Mouse (Mus musculus) gastrocnemius, postnatal 14 days (tissue): ENCODE results near the gene Itgav. TPM values are rescaled to one million over a fixed set of nuclear protein-coding genes. Genes with fewer than 3 reads are reported as not detected.
"Not testable (repeated sequence)": the region's sequence is repeated elsewhere in the genome, so short reads cannot be mapped to it uniquely, and the experiment has no call there.

Source experiments
- DNase-seq: peaks from one replicate; pipeline ENCODE4 v3.0.0; 2021; ENCODE audit warnings: mixed read lengths
- intact Hi-C: fragments of 180-260 bp; cut with DNase I; formaldehyde crosslinking; loops from one replicate; pipeline ENCODE4 v1.15.1; 2025; ENCODE audit warnings: low total_unique reads
- total RNA-seq, 2 experiments: library from RNA; stranded (reverse); gene quantifications; 2 replicates each; pipeline ENCODE4 v1.2.3; 2021

Gene Itgav
- total RNA-seq, 2 experiments from 2014 or later = 46.3 to 58.0 TPM

DNA sequence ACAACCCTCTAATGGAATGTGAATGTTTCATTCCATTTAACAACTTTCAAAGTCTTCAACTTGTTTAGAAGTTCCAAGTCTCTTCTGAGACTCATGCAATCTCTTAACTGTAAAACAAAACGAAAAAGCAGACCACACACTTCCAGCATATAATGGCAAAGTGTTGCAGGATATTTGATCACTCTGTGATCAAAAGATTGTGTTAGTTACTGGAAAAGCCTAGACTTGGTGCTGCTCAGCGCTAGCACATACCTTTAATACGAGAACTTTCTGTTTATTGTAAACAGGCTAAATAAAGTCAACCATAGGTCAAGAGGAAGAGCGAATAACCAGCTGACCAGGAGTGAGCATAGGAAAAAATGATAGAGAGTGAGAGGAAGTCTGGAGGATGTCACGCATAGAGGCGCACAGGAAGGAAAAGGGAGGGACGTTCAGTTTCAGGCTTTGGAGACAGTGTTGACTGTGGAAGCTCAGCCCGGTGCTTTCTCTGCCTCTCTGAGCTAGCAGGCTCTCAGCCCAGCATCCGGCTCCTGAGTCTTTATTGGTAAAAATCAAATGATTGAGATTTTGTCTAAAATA, 18.5 kb upstream of the Itgav start:
- intact Hi-C loops = loop anchor here (10.0 kb wide), 1 partner anchor 69 kb away; no protein-coding TSS in a partner anchor

DNA sequence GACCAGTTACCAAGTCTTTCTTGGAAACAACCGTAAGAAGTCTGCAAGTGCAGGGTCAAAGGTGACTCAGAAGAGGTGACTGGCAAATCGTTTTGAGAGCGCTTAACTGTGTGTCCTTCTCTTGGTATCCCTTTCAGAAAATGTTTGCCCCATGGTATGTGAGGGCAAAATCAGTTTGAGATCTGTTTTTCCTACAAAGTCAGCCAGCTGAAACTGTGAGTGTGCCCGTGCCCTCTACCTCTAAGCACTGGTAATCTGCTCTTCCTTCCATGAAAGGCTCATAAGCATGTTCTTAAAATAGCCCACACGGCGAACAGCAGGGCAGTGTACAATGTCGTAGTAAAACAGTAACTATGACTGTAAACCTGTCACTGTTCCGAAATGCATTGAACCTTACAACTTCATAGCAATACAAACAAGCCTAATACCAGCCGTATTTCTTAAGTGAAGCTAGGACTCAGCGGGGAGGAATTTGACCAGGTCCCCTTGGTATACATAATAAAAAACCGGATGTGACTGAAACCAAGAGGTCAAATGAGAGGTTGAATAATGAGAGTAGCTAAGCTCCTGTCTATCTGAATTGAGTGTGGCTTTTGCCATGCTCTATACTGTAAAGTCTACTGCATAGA, 14.2 kb upstream of the Itgav start:
- intact Hi-C loops = loop anchor here (10.0 kb wide), 1 partner anchor 65 kb away; no protein-coding TSS in a partner anchor
- no peak for DNase-seq

More for the DNA sequence above, 18.5 kb upstream of the Itgav start:
- DNase-seq = no peak

DNA sequence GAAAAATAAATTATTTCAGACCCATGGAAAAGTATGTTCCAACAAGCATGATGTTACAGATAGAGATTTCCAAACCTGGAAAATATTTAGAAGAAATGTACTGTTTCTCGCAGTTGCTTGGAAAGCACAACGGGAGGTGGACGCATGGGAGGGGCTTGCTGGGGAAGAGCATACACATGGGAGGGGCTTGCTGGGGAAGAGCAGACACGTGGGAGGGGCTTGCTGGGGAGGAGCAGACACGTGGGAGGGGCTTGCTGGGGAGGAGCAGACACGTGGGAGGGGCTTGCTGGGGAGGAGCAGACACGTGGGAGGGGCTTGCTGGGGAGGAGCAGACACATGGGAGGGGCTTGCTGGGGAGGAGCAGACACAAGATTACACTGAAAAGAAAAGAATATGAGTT, 10.9 kb upstream of the Itgav start:
- intact Hi-C loops, DNase-seq: not testable (repeated sequence)

DNA sequence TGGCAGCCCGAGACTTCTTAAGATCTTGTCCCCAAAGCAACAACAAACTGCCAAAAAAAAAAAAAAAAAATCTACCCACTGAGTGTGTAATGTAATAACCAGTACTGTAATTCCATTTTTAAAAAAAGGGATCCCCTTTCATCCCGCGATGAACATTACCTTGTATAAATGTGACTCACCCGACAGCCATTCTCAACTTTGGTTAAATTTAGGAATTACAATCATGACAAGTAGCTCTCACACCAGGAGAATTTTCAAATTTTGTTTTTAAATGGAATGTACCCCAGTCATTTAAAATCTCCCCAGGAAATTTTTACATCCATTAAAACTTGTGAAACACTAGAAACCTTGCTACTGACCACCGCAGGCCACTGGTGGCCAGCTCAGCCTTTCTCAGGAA, 10.3 kb upstream of the Itgav start:
- no peak for DNase-seq
- intact Hi-C loops = no loop called here

DNA sequence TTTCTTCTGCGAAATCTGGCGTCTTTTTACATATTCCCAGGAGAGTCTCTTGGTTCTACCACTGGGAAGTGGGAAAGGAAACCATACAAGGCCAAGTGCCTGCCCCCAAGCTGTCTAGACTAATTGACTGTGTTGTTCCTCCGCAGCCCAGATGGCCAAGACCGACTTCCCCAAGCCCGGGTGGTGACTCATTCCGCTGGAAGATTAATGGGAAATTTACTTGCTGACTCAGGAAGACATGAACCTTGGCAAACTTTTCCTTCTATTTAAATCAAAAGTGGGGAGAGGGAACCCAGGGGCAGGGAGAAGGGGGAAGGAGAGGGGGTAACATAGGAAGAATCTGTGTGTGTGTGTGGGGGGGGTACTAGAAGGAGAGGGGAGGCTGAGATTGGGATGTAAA, 9.4 kb upstream of the Itgav start:
- intact Hi-C loops = no loop called here
- DNase-seq = peak; percentile 78

DNA sequence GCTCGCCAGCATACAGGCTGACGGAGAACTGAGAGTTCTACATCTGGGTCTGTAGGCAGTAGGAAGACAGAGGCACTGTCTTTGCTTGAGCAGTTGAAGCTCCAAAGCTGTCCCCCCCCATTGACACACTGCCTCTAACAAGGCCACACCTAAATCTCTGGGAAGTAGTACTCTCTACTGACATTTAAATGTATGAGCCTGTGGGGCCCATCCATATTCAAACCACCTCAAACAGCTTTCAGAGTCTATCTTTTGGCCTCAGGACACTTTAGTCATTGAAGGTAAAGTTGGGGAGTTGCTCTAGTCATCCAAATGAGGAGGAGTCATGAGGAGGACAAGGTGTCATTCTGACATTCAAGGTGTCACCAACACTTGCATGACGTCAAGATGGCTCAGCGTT, 5.9 kb upstream of the Itgav start:
- no peak for DNase-seq
- intact Hi-C loops = no loop called here

DNA sequence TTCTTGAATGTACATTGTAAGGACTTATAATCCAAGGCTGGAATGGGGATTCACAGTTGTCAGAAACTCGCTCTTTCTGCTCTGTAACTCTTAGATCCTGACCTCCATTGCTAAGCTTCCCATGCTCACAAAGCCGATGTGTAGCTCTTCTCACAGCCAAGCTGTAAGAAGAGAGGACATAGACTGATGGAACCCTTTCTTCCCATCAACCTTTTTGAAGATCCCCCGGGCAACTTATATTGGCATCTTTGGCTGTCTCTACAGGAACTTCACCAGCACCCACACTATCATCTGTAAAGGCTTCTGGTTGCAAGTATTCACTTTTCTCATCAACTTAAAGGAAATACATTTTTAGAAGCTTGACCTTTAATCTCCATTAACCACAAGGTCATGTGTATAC, 2.6 kb upstream of the Itgav start:
- intact Hi-C loops = loop anchor here (10.0 kb wide), 1 partner anchor 57 kb away; no protein-coding TSS in a partner anchor
- no peak for DNase-seq

DNA sequence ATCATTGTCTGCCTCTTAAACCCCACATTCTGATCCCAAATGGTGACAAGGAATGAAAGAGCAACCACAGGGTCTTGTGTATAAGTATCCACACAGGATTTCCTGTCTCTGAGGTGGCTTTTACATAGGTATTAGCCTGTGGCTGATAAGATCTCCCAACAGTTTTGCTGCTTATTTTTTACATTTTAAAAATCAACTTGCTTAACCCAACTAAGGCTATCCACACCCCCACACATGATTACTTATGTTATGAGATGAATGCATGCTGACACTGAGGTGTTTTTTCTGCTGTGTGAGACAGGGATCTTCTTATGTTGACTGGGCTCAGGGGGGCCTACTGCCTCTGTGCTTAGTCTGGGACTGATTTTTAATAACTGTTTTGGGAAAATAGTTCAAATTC, 1.3 kb upstream of the Itgav start:
- DNase-seq = no peak
- intact Hi-C loops = loop anchor here (10.0 kb wide), 1 partner anchor 58 kb away; no protein-coding TSS in a partner anchor

DNA sequence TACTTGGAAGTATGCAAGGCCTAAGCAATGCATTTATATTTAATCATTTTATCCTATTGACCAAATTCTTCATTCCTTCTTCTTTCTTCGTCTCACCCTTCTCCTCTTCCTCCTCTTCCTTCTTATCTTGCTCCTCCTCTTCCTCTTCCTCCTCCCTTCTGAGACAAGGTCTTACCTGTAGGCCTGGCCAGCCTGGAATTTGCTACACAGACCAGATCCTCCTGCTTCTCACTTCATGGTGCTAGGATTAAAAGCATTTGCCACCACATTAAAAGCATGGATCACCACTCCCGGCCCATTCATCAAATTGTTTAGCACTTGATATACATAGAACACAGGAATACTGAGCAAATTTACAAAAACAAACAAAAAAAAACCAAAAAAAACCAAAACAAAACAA, 851 bp upstream of the Itgav start:
- no peak for DNase-seq
- intact Hi-C loops = loop anchor here (10.0 kb wide), 1 partner anchor 59 kb away; no protein-coding TSS in a partner anchor

DNA sequence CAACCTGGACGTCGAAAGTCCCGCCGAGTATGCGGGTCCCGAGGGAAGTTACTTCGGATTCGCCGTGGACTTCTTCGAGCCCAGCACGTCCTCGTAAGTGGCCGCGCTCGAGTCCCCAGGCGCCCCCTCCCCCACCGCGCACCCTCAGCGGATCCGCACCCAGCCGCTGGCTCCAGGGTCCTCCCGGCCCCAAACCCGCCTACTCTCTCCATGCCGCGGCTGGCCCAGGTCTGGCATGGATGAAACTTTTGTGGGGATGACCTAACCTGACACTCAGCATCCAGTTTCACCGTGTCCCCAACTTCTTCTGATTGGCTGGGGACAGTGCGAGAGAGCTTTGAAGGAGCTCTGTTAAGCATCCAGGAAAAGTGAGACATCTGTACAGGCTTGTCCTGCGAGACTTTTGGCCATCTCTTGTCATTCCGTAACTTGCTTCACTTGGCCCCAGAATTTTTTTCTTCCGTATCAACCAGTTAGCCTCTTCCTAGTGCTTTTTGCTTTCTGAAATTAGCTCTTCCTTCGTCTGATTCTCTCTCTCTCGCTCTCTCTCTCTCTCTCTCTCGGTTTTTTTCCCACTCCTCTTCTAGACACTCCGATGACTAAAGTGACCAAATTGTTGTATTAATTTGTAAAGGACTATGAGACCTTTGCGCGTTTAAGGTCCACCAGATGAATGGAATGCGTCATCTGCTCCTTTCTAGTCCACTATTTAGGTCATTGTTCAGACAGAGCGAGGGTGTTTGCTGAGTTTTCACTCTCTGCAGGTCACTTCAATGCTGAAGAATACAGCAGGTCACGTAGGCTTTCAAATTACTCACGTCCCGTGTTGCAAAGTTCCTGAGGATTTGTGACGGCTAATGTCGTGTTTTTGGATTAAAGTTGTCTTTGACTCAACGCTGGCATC, 882 bp downstream of the Itgav start:
- intact Hi-C loops = loop anchor here (10.0 kb wide), 1 partner anchor 60 kb away; no protein-coding TSS in a partner anchor
- peak; percentile 57 for DNase-seq

DNA sequence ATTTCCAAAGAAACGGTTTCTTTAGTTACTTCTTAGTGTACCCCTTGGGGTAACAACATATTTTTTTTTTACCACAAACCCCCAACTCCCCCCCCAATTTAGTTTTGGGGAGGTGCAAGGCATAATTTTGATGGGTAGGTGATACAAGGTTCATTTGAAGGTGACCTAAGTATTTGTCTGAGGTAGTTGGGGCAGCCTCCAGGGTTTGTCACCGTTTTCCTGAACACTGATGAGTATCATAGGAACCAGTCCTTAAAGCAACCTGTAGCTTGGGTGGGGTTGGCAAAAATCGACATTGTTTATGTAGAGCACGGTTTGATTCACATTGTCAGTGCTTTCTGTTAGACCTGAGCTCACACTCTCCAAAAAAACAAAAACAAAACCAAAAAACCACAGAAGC, 1.6 kb downstream of the Itgav start:
- DNase-seq = no peak
- intact Hi-C loops = loop anchor here (10.0 kb wide), 1 partner anchor 61 kb away; no protein-coding TSS in a partner anchor

DNA sequence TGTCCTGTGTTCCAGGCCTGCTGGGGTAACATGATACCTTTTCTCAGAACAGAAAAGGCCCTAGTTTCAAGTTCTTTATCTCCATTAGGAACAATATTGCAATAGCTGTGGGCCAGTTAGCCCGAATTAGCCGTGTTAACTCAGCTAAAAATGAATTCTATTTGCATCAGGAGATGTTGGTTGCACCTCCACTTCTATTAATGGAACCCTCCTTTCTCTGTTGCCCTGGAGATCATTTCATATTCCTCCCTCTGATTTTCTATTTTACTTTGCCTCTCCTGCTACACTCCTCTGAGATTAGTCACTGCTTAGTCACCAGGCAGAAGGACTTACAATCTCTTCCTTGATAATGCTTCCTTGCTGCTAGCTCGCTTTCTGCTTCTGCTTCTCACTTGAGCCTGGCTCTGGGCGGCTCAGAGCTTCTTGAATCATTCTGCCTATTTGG, 4.1 kb downstream of the Itgav start:
- intact Hi-C loops = loop anchor here (10.0 kb wide), 1 partner anchor 63 kb away; no protein-coding TSS in a partner anchor

DNA sequence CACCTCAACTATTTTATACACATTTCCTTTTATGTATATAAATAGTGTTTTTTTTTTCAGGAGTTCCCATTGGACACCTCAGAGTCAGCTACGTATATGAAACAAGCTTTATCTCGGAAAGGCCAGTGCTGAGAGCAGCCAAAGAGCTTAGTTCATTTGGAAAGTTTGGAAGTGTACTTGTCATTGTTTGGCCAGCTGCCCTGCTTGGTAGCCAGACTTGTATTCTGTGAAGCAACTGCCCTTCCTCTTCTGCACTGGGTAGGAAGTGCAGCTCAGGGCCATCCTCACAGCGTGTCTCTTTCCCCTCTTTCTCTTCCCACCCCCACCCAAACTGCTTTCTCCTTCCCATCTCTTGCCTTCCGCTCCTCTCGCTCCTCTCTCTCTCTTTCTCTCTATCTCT, 5.1 kb downstream of the Itgav start:
- peak; percentile 81 for DNase-seq
- intact Hi-C loops = loop anchor here (10.0 kb wide), 1 partner anchor 65 kb away; no protein-coding TSS in a partner anchor

More for the DNA sequence above, 4.1 kb downstream of the Itgav start:
- DNase-seq = no peak

DNA sequence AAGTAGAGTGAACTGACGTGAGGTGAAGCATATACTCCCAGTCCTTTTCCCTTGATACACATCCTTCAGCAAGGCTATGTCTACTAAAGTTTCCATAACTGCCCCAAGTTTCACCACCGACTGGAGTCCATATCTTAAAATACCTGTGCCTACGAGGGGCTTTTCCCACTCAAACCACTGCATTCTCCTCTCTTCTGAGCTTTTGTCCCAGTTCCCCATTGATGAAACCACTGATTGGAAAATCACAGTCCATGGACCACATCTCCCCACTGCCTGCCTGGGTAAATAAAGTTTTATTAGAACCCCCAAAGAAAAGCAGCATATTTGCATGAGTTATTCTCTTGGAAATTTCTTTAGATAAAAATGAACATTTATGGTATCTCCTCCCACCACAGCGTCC, 8.7 kb downstream of the Itgav start:
- intact Hi-C loops = no loop called here
- no peak for DNase-seq

DNA sequence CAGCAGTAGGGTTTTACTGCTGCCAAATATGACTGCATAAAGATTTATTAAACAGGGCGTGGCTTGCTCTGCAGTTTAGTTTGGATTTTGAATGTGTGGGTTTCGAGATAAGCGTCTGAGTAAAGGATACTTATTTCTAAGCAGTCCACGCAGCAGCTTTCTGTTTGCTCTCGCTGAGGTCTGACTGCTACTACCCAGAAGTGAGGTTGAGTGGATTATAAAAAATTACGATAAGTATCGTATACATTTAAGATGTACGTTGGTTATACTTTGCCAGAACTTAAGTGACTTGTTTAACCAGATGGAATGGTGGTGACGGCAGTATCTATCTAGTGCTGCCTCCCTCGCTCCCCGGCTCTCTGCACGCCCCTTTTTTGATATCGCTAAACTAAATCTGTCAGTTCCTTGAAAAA, 9.8 kb downstream of the Itgav start:
- intact Hi-C loops = no loop called here
- DNase-seq = no peak

DNA sequence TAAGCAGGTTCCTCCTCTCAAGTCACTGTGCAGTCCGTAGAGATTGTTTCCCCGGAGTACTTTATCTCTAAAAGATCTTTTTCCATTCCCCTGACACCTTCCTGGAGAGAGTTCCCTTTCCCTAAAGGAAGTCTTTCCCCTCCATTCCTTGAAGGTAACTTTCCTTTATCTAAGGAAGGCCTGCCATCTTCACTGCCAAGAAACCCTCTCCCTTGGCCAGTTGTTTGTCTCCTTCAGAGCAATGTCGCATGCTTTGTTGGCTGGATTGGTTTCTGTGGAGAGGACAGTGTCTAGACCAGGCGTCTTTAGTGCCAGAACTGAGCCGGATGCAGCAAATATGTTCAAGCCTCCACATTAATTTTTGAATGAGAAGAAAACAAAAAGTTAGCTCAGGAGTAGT, 11.1 kb downstream of the Itgav start:
- no peak for DNase-seq
- intact Hi-C loops = no loop called here

DNA sequence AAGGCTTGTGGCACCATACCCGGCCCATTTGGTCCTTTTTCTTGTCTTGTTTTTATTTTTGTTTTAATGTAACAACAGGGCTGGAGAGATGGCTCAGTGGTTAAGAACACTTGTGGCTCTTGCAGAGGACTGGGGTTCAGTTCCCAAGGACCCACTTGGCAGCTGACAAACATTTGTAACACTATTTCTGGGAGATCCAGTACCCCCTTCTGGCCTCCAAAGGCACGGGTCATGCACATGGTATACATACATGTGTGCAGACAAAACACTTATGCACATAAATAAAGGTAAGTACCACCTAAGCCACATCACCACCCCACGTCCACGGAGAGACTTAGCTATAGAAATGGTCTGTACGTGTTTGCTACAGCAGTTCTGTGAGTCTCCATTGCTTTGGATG, 12.6 kb downstream of the Itgav start:
- intact Hi-C loops = no loop called here

DNA sequence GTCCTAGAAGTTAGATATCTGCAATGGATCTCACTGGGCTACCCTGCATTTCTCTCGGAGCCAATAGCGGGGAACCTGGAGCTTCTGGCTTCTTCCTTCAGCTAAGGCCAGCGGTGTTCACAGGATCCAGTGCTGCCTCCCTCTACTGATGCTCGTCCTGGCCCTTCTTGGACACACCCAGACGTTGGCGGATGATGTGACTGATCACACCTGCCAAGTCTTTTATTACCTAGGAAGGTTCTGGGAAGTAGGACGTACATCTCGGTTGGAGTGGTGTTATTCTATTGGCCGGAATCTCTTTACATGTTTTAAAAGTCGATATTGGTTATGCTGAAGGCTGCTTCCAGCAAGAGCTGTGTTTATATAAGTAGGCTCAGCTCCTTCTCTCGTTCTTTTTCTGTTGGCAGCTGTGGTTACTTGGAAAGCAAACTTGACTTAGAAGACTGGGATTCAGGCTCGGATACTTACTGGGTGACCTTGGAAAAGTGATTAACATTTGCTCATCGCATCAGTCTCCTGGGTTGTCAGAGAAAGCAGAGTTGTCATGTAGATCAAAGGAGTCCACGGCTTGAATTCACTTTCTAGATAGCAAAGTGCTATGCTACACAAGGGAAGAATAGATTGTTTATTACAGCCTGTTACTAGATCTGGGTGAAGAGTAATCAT, 14.5 kb downstream of the Itgav start:
- no peak for DNase-seq
- intact Hi-C loops = no loop called here

More for the DNA sequence above, 12.6 kb downstream of the Itgav start:
- no peak for DNase-seq

DNA sequence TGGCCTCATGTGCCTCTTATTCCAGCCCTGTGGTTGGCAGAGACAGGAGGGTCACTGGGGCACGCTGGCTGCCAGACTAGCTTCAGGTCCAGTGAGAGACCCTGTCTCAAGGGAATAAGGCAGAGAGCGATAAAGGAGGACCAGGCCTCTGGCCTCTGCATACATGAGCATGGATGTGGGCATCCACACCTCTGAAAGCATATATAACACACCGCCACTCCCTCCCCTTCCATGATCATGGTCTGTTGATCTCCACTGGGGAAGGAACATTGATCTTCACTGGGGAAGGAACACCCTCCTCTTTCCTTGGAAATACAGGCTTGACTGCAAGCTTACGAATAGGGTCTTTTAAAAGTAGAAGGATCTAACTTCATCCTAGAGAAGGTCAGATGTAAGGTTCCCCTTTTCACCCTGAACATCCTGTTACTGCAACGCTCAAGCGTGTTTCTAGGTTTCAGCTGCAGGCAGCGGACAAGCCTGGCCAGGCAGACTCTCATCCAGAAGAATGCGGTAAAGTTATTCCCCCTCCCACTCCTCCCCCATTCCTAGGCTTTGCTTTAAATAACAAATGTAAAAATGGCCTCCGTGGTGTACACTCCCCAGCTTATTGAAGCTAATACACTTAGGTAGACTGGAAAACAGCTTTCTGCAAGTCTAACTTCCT, 15.4 kb downstream of the Itgav start:
- DNase-seq = no peak
- intact Hi-C loops = no loop called here
